Mouse (Mus musculus) 3T3-L1 (cell line): ENCODE data around the gene Ceacam19.

Experiments used
- DNase-seq: peaks from one replicate; pipeline ENCODE4 v3.0.0-alpha.2; 2015; ENCODE audit warnings: low read depth, low spot score

The Ceacam19 gene

GRCm38 (mm10) chr7:19840936-19841335, 46.8 kb downstream of the Ceacam19 start:
- DNase-seq = no peak

- no peak for DNase-seq
These were observed 47.4 kb downstream of the Ceacam19 start for GRCm38 (mm10) chr7:19840371-19840770.

GRCm38 (mm10) chr7:19836843-19837242, 50.9 kb downstream of the Ceacam19 start:
- DNase-seq = no peak

GRCm38 (mm10) chr7:19834055-19834454, 53.7 kb downstream of the Ceacam19 start:
- DNase-seq = no peak

GRCm38 (mm10) chr7:19831837-19832236, 55.9 kb downstream of the Ceacam19 start:
- no peak for DNase-seq

GRCm38 (mm10) chr7:19830682-19831156, 57.0 kb downstream of the Ceacam19 start:
- peak; percentile 98 for DNase-seq

GRCm38 (mm10) chr7:19829694-19830093, 58.1 kb downstream of the Ceacam19 start:
- no peak for DNase-seq

- peak; percentile 62 for DNase-seq
These were observed 61.0 kb downstream of the Ceacam19 start for GRCm38 (mm10) chr7:19826756-19827155.
